Mouse (Mus musculus) T-helper 1 cell (primary cell): ENCODE data around the gene Gm5105.

Source experiments
- in situ Hi-C: fragments of 300-600 bp; cut with MboI, MseI; formaldehyde crosslinking; loops from one replicate; pipeline ENCODE4 v1.15.1; 2025; ENCODE audit warnings: high pct_unique_total_duplicates

The Gm5105 gene

DNA sequence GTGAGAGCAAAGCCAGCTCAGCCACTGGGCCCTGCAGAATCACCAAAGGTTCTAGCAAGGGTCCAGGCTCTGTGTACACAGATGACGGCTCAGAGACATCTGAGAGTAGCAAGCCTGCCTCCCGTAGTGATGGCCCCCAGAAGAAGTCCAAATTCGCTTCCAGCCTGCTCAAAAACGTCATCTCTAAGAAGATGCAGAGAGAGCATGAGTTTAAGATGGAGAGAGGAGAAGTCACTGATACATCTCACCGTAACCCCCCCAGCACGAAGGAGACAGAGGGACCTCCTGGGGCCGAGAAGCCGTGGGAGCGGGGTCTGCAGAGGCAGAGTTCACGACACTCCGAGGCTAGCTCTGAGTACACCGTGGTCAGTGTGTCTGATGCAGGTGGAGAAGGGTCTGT is at the start of gene Gm5105:
Gene Gm5105, minus strand, starts transcription at position 101 of the 400 bp plus-strand sequence.
- in situ Hi-C loops: no loop called here

DNA sequence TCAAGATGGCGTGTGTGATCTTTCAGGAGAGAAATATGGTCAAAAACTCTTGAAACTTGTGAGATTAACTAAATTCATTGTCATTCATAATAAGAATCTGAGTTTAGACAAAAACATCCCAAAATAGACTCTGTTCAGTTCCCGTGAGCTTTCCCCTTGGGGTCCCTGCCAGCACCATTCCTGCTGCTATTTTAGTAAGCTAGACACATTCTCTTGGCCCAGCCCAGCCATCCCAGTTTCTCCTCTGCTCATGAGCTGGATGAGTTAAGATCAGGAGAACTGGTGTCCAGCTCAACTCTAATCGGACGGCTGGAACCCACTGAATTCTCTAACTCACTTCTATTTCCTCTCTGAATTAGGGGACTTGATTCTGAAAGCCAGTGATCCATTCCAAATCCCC is 49.7 kb upstream of the Gm5105 start:
- in situ Hi-C loops: no loop called here

DNA sequence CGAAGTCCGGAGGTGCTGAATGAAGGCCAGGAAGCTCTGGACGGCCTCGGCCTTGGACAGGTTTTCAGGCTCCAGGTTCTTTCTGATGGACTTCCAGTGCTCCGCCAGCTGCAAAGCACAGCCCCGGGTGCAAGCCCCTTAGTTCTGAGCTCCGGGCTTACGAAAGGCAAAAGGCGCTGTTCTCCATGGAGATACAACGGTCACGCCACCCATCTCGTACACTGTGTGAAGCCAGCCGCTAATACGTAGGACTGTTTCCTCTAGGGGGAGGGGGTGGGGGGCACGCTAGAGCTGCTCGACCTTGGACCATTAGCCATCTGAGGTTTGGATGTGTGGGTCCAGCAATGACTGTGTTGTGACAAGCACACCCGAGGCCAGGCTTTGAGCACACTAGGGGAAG is 46.9 kb upstream of the Gm5105 start:
- in situ Hi-C loops: no loop called here

DNA sequence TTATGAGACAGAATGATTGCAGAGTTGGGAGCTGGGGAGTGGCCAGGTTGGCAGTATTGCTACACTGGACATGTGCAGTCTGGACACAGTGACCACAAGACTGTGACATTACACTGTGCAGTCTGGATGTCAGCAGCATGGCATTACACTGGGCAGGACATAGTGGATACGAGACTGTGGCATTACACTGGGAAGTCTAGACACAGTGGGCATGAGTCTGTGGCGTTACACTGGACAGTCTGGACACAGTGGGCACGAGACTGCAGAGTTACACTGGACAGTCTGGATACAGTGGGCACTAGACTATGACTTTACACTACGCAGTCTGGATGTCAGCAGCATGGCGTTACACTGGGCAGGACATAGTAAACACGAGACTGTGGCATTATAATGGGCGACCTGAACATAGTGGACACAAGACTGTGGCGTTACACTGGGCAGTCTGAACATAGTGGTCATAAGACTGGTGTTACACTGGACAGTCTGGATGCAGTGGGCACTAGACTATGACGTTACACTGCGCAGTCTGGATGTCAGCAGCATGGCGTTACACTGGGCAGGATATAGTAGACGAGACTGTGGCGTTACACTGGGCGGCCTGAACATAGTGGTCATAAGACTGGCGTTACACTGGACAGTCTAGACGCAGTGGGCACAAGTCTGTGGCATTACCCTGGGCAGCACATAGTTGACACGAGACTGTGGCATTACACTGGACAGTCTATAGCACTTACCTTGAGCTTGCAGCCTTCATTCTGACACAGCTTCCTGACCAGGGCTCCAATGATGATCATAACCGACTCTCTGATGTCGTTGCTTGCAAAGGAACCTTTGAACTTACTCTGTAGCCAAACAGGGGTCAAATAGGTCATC is 44.0 kb upstream of the Gm5105 start:
- in situ Hi-C loops: no loop called here

DNA sequence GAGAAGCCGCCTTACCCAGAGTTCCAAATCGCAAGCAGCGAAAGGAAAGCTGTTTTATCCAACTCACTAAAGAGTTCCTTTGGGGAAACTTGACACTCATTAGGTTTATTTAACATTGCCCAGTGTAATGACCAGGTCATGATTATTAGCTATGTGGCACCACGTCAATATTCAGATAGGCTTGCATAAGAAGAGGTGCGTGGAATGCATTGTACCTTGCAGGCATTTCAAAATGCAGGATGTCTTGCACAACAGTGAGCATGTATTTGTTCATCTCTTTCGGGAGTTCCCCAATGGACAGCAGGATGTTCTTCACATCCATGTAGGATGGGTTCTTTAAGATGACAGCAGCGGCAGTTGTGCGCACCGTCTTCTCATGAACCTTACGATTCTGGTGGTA is 39.7 kb upstream of the Gm5105 start:
- in situ Hi-C loops: no loop called here

DNA sequence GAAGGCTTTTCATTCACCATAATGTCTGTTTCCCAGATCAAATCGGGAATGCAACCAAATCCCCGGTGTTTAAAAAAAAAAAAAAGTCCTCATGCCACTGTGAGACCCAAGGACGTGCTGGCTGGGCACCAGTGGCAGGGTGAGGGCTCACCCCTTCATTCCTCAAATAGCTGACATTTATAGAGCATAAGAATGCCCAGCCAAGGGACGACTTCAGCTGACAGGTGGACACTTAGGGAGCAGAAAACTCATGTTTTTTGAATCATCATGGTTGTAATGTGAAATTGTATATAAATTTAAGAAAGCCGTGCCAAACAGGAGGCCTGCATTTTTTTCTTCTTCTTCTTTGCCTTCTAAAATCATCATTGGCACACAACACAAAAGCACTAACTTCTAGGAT is 37.9 kb upstream of the Gm5105 start:
- in situ Hi-C loops: no loop called here

DNA sequence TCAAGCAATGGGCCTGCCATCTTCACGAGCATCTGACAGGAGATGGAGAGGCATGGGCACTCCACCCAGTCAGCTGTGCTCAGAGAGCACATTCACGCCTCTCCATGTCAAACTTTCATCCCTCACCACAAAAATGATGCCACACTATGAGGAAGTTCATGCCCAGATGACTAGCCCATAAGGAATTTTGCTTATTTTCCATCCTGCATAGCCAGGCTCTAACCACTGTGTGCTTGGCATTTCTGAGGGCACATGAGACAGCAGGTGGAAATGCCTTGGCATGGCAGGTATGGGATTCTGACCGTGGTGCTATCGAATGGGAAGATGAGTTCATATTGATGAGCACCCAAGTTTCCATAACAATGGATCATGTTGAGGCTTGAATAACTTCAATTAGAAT is 36.5 kb upstream of the Gm5105 start:
- in situ Hi-C loops: no loop called here

DNA sequence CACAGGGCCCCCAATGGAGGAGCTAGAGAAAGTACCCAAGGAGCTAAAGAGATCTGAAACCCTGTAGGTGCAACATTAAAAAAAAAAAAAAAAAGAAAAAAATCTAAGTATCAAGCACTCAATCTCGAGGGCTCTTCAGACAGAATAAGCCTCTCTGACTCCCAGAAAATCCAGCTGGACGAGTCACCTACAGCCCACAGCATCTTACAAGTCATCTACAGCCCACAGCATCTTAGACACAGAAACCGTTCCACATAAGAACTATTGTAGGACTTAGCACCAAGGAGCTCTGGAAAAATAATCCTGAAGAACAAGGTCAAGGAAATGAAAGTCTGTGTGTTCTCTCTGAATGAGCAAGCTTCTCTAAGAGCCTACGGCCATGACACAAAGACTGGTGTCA is 34.7 kb upstream of the Gm5105 start:
- in situ Hi-C loops: no loop called here

DNA sequence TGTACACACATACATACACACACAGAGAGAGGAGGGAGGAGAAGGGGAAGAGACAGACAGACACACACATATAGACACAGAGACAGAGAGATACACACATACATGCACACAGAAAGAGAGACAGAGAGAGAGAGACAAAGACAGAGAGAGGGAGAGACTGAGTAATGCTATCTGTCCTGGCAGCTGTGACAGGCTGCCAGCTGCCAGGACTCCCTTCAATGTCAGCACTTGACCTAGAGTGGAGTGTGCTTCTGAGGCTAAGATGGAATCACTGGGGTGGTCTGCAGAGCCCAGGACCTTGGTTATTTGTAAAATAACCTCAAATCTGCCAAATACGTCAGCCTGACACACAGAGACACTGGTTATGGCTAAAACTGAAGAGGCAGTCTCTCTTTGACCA is 30.5 kb upstream of the Gm5105 start:
- in situ Hi-C loops: no loop called here

DNA sequence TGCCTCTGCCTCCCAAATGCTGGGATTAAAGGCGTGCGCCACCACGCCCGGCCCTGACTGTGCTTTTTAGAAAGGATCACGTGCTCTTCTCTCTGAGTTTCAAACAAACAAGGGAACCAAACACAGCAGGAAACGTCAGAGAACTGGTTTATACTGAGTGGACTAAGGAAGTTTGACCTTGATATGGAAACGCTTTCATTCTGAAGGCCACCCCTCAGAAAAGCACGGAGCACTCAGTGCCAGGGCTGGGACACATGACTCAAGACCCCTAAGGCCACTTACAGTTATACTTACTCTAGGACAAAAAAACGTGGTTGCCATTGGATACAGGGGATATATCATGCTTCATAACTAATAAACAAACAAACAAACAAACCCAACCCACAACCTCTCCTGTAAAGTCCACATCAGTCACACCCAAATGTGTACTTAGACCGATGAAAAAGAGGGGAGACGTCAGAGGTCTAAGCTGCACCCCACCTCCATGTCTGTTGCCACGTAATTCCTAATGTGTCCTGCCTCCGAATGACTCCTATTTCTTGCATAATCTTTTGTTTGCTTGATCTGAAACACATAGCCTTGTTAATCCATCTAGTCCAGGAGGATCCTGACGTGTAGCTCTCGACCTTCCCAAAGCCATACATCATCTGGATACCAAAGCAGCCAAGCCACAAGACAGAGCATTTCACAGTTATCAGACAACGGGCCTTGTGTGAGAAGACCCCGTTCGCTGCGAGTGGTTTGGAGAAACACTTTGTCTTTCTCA is 29.3 kb upstream of the Gm5105 start:
- in situ Hi-C loops: no loop called here

DNA sequence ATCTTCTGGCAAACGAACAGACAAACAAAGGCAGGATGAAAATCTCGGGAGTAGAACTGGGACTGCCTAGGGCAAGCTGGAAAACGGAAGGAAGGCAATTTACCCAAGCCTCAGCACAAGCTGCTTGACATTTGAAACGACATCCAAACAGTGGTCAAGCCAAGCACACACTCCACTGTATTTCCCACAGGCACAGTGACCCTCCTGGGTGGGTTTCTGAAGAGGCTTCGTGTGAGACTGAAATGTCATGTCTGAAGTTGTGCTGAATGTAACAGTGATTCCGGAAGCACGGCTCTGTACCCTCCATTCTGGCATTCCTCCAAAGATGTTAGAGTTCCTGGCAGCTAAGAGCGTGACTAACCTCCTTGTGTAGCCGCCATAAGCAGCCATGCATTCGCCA is 28.5 kb upstream of the Gm5105 start:
- in situ Hi-C loops: no loop called here

DNA sequence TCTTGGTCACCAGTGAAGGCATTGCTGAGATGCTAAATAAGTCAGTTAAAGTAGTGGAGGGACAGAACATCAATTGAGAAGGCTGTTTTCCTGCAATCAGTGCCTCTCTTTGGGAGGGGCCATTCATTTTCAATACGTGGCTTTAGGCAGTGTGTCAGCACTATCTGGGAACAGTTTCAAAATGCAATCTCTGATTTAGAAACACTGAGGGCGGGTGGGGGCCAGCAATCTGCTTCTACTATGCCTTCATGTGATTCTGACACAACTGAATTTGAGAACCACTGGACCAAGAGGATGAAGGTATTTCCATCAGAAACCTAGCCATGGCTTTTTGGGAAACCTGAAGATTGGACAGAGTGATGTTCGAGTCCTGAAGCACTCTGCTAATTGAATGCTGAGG is 28.1 kb upstream of the Gm5105 start:
- in situ Hi-C loops: no loop called here

DNA sequence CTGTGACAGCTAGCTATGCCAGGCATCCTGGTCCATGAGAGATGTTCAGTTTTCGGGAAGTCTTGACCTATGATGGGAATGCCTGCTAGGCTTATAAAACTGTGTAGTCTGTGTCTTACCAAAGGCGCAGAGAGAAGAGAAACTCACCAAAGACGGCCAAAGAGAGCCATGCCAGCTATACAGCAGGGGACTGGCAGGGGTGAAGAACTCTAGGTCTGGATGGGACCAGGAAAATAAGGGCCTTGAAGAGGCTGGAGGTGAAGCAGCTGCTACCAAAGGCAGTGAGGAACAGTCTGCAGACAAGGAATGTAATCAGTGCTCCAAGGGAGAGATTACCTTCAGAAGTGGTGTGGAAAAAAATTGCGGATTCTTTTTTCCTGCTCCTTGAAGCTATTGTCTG is 16.7 kb upstream of the Gm5105 start:
- in situ Hi-C loops: no loop called here

DNA sequence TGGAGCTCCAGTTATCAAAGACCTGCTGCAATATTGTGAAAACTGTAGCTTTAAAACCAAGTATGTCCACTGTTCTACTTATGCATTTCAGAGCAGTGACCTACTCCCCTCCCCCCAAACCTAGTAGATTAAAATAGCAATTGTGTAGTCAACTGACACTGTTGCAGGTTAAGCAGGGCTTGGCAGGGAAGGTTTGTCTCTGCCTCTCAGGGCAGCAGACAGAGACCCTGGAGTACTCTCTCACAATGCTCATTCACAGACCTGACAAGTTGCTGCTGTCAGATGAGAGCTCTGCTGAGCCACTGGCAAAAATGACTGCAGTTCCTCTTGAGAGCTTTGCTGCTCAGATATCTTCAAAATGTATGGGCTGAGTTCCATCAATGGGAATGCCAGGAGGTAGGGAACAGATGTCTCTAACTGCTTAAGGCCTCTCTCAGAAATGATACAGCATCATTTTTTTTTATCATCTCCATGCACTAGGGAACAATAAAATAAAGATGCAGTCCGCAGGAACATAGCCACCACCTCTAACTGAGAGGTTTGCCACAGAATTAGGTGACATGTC is 16.0 kb upstream of the Gm5105 start:
- in situ Hi-C loops: no loop called here

DNA sequence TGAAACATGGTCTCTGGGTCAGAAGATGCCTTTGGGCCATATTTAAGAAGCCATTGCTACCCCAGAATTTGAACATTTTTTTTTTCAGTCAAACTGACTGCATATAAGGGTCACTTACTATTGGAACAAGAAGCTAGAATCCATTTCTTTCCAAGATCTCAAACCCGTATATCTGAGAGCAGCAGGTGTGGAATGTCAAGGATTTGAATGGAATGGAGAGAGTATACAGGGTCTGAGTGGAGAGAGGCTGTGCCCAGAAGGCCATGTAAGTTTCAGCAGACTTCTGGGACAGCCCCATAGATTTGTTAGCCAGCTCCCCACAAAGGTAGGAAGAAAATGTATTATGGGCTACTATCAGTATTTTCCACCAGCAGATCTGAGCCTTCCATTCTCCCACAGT is 11.5 kb upstream of the Gm5105 start:
- in situ Hi-C loops: no loop called here

DNA sequence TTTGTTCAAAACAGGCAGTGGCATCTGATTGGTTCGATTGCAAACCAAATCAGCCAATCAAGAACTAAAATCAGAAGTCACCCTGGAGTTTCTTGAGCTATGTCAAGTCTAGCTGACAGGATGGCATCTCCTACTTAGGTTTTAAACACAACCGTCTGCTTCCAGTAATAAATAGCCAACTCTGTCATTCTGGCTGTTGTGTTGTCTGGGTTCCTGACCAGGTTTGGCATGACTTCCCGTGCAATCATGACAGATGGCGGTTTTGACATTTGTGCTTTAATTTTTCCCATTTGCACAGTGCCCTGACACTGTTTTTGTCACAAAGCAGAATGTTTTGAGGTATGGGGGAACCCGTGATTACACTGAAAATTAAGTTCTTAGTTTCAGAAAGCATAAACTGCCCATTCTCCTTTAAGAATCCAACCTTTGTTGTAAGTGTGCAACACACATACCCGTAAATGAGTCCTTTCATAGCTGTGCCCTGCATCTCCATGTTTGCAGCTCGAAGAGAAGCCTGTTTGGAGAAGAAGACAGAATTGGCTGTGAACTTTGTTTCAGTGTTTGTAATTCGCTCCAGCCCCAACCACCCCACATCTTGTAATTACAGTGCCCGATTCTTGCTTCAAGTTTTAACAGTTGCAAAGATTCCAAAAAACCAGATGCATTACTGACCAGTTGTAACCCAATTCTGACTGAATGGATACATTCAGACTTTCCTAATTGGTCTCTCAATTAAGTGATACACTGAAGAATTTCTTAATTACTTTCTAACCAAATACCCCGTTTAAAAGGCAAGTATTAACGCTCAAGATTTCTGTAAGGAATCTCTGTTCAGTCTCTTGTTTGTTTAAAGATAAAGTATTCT is 10.5 kb upstream of the Gm5105 start:
- in situ Hi-C loops: no loop called here

DNA sequence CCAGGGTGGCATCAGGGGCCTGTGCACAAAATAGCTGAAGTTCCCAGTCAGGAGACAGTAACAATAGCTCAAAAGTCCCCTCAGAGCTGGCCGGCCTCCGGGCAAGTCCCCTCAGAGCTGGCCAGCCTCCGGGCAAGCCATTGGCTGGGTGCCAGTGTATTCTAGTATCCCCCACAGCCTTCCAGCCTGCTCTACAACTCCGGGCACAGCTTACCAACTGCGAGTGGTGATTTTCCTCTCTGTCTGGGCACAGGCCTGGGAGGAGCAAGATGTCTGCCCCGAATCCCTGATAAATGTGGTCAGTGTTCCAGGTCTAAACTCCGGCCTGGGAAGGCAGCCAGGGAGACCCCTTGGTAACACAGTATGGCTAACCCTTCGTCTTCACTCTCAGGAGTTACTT is 8.0 kb upstream of the Gm5105 start:
- in situ Hi-C loops: no loop called here

DNA sequence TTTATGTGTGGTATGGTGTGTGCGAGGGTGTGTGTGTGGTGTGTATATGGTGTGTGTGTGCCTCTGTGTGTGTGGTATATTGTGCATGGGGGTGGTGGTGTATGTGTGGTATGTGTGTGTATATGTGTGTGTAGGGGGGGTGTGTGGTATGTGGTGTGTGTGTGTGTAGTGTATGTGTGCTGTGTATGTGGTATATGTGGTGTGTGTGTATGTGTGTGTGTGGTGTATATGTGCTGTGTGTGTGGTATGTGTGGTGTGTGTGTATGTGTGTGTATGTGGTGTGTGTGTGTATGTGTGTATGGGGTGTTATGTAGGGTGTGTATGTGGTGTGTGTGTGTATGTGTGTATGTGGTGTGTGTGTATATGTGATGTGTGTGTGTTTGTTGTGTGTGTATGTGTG is 7.0 kb upstream of the Gm5105 start:
- in situ Hi-C loops: no loop called here

DNA sequence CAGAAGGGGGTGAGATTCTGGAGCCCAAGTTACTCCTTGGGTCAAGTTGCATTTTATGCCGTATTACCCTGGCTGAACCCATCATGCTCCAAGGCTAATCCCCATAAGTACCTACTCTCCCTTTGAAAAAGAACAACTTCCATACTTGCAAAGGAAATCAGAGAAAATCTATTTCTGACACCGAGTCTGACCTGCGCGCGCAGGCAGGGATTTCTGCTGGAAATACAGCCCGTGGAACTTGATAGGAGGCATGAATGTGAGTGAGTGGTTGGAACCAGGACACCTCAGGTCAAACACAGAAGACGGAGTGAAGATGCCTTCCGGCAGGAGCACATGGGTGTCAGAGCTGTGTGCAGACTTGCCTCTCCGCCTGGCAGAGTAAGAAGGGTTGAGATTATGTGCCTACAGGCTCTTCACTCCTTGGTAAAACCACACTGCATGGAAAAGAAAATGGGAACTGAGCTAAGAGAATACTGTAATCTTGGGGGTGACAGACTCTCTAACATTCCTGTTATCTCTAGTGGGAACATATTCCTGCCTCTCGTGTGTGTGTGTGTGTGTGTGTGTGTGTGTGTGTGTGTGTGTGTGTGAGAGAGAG is 4.4 kb upstream of the Gm5105 start:
- in situ Hi-C loops: no loop called here

DNA sequence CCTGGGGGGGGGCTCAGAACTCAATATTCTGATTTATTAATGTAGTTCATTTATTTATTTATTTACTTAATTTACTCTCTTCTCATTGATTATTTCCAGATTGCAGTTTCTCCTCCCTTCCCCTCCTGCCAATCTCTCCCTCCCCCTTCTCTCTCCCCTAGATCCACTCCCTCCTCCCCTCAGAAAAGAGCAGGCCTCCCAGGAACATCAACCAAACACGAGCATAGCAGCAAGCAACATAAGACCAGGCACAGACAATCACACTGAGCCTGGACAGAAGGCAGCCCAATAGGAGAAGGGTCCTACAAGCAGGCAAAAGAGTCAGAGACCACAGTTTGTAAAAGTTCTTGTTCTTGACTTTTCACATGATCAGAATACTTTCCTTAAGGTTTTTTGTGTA is 3.8 kb upstream of the Gm5105 start:
- in situ Hi-C loops: no loop called here

DNA sequence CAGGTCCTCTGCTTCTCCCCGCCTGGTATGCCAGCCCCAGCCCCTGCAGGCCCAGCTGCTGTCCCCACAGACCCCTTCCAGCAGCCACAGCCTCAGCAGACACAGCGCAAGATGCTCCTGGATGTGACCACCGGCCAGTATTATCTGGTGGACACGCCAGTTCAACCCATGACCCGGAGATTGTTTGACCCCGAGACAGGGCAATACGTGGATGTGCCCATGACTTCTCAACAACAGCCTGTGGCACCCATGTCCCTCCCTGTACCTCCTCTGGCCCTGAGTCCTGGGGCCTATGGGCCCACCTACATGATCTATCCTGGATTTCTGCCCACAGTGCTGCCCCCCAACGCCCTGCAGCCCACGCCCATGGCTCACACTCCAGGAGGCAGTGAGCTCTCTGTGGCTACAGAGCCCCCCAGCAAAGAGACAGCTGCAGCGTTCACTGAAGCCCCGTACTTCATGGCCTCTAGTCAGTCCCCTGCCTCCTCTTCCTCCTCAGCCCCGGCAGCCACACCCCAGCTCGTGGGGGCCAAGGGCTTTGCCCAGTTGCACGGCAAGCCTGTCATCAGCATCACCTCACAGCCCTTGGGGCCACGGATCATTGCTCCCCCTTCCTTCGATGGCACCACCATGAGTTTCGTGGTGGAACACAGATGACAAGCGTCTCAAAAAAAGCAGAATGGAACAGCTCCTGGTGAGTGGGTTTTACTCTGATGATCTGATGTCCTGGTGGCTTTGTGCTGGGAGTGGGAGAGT is 2.7 kb upstream of the Gm5105 start:
- in situ Hi-C loops: no loop called here
